Mouse (Mus musculus) liver, postnatal 0 days (tissue): ENCODE results near the gene Zfand3. TPM values are rescaled to one million over a fixed set of nuclear protein-coding genes. Genes with fewer than 3 reads are reported as not detected.

Experiments
- ATAC-seq: fragments of 200-750 bp; cut with Nextera tagmentation; 2 replicates; pipeline ENCODE4 v1.8.0; 2017; ENCODE audit warnings: mild to moderate bottlenecking, moderate library complexity
- DNase-seq: peaks from one replicate; pipeline ENCODE4 v3.0.0-alpha.2; 2016
- H3K27ac ChIP-seq: fragments of 300-500 bp; sonication (generic); 2 replicates; pipeline ENCODE4 v1.5.1; 2014; ENCODE audit warnings: antibody characterized with exemption, moderate library complexity, mild to moderate bottlenecking, low read depth
- H3K27me3 ChIP-seq: fragments of 300-500 bp; sonication (generic); 2 replicates; pipeline ENCODE4 v1.6.1; 2014; ENCODE audit warnings: low read length, control low read depth, mixed read lengths; ENCODE audit not compliant: insufficient read depth
- H3K36me3 ChIP-seq: fragments of 300-500 bp; sonication (generic); replicated peaks from 2 replicates; pipeline ENCODE4 v1.6.1; 2014; ENCODE audit warnings: mild to moderate bottlenecking, control low read depth, low read length, moderate library complexity, mixed read lengths; ENCODE audit not compliant: insufficient read depth
- H3K4me1 ChIP-seq: fragments of 300-500 bp; sonication (generic); 2 replicates; pipeline ENCODE4 v1.6.1; 2014; ENCODE audit warnings: antibody characterized with exemption, mild to moderate bottlenecking, control low read depth; ENCODE audit not compliant: insufficient read depth
- H3K4me2 ChIP-seq: fragments of 300-500 bp; sonication (generic); 2 replicates; pipeline ENCODE4 v1.6.1; 2014; ENCODE audit warnings: low read depth, mild to moderate bottlenecking, low read length, moderate library complexity, mixed read lengths
- H3K4me3 ChIP-seq: fragments of 300-500 bp; sonication (generic); 2 replicates; pipeline ENCODE4 v1.5.1; 2014; ENCODE audit warnings: low read depth, low read length
- H3K9ac ChIP-seq: fragments of 300-500 bp; sonication (generic); replicated peaks from 2 replicates; pipeline ENCODE4 v1.6.1; 2014; ENCODE audit warnings: mild to moderate bottlenecking, moderate library complexity
- H3K9me3 ChIP-seq: fragments of 300-500 bp; sonication (generic); 2 replicates; pipeline ENCODE4 v1.6.1; 2016; ENCODE audit warnings: mild to moderate bottlenecking, control low read depth, low read length, mixed read lengths
- CTCF ChIP-seq: sonication (generic); IDR thresholded peaks from 2 replicates; pipeline ENCODE4 v1.5.1; 2016; ENCODE audit warnings: antibody characterized with exemption, low read depth
- EP300 ChIP-seq: IDR thresholded peaks from 2 replicates; pipeline ENCODE4 v1.6.1; 2016; ENCODE audit warnings: antibody characterized with exemption, low read depth, mild to moderate bottlenecking
- WGBS: fragments of 180-500 bp; shearing (Covaris S2); extraction: QIAGEN DNeasy Blood & Tissue Kit; methylation state at CpG from one replicate; pipeline ENCODE4 v1.1.7; 2014; ENCODE audit not compliant: insufficient replicate concordance; 5-methylcytosine and 5-hydroxymethylcytosine counted together
- polyA plus RNA-seq: library from polyadenylated mRNA; unstranded; fragments of >200 nt; fragmentation: Nextera tagmentation; extraction: Ambion mirVana; gene quantifications from 2 replicates; pipeline ENCODE4 v1.2.1, GENCODE M21; 2015

The Zfand3 gene
- polyA plus RNA-seq, 1 experiment from 2014 or later, result 24.7 TPM

DNA sequence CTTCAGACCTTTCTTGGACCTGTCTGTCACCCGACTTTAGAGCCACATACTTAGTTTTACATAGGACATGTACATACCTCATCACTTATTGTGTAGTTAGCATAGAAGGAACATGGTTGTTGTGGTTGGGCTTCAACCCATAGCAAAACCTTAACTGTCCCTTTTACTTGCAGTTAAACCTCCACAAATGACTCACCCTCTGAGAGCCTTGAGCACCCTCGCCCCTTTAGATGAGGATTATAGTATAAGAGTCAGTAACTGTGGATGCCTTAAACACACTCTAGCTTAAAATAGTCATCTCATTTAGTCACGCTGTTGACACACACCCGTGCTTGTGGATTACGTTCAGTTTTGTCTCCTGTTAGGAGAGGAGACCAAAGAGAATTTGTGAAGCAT, 47.8 kb downstream of the Zfand3 start:
- no peak for DNase-seq
- no peak overlapping the region for H3K27ac ChIP-seq
- H3K27me3 ChIP-seq, result no peaks in the 10 kb centered on the region
- no peaks in the 10 kb centered on the region for H3K9me3 ChIP-seq
- no peak overlapping the region for H3K4me2 ChIP-seq
- H3K4me3 ChIP-seq, result no peak overlapping the region
- ATAC-seq, result no peak
- TF ChIP-seq EP300 (no peak), CTCF (no peak)
- 82% methylated on average over 5 of the region's 5 CpGs for WGBS
- H3K4me1 ChIP-seq, result peaks cover 8% of the 10 kb centered on the region; the same call in 1 of the 2 replicates
- no peak overlapping the region for H3K9ac ChIP-seq
- no peaks in the 10 kb centered on the region for H3K36me3 ChIP-seq

DNA sequence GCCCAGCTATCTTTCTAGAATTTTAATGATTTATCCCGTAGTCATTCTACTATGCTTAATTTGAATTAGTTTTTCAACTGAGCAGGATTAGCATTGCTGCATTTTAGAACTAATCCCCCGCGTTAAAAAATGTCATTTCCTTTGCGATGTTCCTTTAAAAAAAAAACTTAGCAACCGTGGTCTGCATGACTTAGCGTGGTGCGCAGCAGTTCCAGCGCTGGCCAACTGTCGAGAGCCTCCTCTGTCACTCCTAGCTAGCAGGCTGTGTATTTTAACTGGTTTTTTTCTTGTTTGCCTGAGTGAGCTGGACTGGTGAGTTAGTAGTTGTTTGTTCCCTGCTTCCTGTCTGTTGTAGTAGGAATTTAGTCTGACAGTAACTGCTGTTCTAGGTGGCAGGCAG, 48.9 kb downstream of the Zfand3 start:
- Histone ChIP-seq H3K27ac (no peak overlapping the region), H3K4me1 (peaks cover 12% of the 10 kb centered on the region), H3K9me3 (no peaks in the 10 kb centered on the region), H3K36me3 (no peaks in the 10 kb centered on the region), H3K4me3 (no peak overlapping the region), H3K4me2 (no peak overlapping the region), H3K9ac (no peak overlapping the region), H3K27me3 (no peaks in the 10 kb centered on the region)
- DNase-seq (no peak), ATAC-seq (no peak)
- 33% methylated on average over 9 of the region's 9 CpGs for WGBS
- TF ChIP-seq EP300 (no peak), CTCF (no peak)

DNA sequence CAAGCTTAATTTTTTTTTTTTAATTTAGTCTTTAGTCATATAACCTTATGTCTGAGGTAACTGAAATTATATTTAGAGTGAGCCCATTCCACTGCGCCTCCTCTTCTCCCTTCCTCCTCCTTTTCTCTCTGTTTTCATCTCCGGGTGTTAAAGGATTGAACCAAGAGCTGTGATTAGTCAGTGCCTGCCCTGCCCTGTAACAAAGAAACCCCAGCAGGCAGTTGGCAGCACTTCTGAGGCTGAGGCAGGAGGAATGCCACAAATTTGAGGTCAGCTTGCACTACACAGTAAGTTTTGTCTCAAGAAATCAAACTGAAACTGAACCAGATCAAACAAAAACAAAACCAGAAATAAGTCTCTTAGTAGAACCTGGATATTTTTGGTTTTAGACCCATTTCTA, 49.3 kb downstream of the Zfand3 start:
- Histone ChIP-seq H3K9ac (no peak overlapping the region), H3K27ac (no peak overlapping the region), H3K27me3 (no peaks in the 10 kb centered on the region), H3K4me2 (no peak overlapping the region), H3K36me3 (no peaks in the 10 kb centered on the region), H3K4me3 (no peak overlapping the region), H3K4me1 (peaks cover 12% of the 10 kb centered on the region), H3K9me3 (no peaks in the 10 kb centered on the region)
- TF ChIP-seq EP300 (no peak), CTCF (no peak)
- ATAC-seq (no peak), DNase-seq (no peak)
- WGBS, result 77% methylated on average over 2 of the region's 2 CpGs

DNA sequence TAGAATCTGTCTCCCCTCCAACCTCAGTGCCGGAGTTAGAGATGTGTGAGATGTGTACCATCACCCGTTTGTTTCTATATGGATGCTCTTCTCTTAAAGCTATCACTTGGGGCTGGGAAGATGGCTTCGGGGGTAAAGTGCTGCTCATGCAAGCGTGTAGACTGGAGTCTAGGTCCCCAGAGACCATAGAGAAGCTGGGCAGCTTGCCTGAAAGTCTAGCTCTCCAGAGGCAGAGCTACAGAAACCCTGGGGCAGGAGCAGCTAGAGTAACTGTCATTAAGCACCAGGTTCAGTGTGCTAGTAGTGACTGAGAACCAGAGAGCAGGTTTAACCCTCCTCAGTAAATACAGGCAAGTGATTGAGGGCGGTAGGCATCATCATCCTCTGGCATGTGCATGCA, 51.7 kb downstream of the Zfand3 start:
- DNase-seq, result no peak
- TF ChIP-seq CTCF (no peak), EP300 (no peak)
- H3K27me3 ChIP-seq, result no peaks in the 10 kb centered on the region
- peaks cover 23% of the 10 kb centered on the region for H3K4me1 ChIP-seq
- H3K9ac ChIP-seq, result no peak overlapping the region
- H3K36me3 ChIP-seq, result no peaks in the 10 kb centered on the region
- WGBS, result 76% methylated on average over 5 of the region's 5 CpGs
- H3K4me3 ChIP-seq, result no peak overlapping the region
- H3K4me2 ChIP-seq, result no peak overlapping the region
- H3K27ac ChIP-seq, result no peak overlapping the region
- ATAC-seq, result no peak
- H3K9me3 ChIP-seq, result no peaks in the 10 kb centered on the region

DNA sequence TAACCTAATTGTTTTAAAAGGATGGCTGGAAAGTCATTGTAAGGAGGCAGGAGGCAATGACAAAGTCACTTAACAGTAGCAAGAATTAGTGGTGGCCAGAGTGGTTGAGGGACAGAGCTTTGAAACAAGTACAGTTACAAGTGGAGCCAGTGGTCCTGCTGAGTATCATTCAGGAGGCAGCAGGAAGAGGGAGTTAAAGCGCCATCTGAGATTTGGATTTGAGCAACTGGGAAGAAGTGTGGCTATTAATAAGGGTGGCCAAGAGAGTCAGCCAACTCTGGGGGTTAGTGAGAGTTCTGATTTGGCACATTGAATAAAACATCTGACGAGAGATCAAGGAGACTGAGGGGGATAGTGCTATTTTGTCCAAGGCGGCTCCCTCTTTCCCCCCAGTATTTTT, 54.1 kb downstream of the Zfand3 start:
- TF ChIP-seq EP300, result no peak
- no peak for TF ChIP-seq CTCF
- H3K4me2 ChIP-seq, result no peak overlapping the region
- H3K27ac ChIP-seq, result no peak overlapping the region
- no peak overlapping the region for H3K9ac ChIP-seq
- no peaks in the 10 kb centered on the region for H3K9me3 ChIP-seq
- H3K36me3 ChIP-seq, result no peaks in the 10 kb centered on the region
- WGBS, result 83% methylated on average over 3 of the region's 3 CpGs
- DNase-seq (no peak), ATAC-seq (no peak)
- peaks cover 17% of the 10 kb centered on the region for H3K4me1 ChIP-seq
- H3K4me3 ChIP-seq, result no peak overlapping the region
- H3K27me3 ChIP-seq, result no peaks in the 10 kb centered on the region

DNA sequence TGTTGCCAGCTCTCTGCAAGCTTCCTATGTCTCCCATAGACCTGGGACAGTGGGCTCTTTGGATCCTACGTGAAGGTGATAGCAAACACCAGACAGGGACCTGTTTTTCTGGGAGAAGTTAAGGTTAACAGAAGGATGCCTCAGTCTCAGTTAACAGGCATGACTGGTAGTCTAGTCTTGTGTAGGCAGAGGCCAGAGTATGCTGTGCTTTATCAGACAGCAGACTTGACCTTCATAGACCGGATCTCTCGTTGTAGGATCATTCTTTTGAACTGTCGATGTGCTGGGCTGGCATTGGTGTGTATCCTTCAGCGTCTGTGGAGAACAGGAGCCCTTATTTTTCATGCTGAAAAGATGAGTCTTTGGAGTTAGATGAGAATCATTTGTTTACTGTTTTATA, 54.5 kb downstream of the Zfand3 start:
- Histone ChIP-seq H3K9ac (no peak overlapping the region), H3K27ac (no peak overlapping the region), H3K4me2 (no peak overlapping the region), H3K4me1 (peaks cover 17% of the 10 kb centered on the region), H3K4me3 (no peak overlapping the region), H3K9me3 (no peaks in the 10 kb centered on the region), H3K27me3 (no peaks in the 10 kb centered on the region), H3K36me3 (no peaks in the 10 kb centered on the region)
- DNase-seq, result no peak
- no peak for ATAC-seq
- no peak for TF ChIP-seq CTCF
- TF ChIP-seq EP300, result no peak
- 70% methylated on average over 5 of the region's 5 CpGs for WGBS

DNA sequence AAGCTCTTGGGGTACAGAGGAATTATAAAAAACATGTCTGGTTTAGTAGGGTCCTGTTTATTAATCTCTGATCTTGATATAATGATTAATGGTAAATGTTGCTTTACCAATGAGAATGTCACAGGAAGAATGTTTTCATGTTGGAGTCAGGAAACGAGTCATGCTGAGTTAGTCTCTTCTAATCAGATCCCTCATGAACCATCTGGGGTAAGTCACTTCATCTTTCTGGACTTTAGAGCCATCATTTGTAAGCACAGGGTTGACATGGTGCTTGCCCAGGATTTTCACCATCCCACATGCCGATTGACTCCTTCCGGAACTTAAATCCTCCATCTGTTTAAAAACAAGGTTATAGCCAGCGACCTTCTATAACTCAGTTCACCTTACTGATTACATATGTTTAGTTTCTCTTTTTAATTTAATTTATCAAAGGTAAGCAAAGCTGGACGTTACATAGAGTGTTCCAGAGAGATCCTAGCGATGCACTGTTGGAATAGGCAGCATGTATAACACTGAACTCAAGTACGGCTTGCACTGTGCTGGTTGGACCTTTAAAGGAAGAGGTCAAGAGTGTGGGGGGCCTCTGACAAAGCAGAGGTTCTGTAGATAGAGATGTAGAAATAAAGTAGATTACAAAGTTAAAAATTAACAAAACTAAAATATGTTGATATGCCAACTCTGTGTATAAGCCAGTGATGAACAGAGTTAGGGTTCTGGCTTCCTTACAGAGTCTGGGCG, 56.7 kb downstream of the Zfand3 start:
- no peak overlapping the region for H3K4me3 ChIP-seq
- ATAC-seq (no peak), DNase-seq (no peak)
- no peaks in the 10 kb centered on the region for H3K27me3 ChIP-seq
- no peaks in the 10 kb centered on the region for H3K9me3 ChIP-seq
- 78% methylated on average over 8 of the region's 8 CpGs for WGBS
- TF ChIP-seq CTCF (no peak), EP300 (no peak)
- no peaks in the 10 kb centered on the region for H3K36me3 ChIP-seq
- no peak overlapping the region for H3K4me2 ChIP-seq
- no peak overlapping the region for H3K27ac ChIP-seq
- peaks cover 17% of the 10 kb centered on the region for H3K4me1 ChIP-seq
- H3K9ac ChIP-seq, result no peak overlapping the region
